Mouse (Mus musculus): ENCODE measurements around the gene Dtnbp1. TPM values are rescaled to one million over a fixed set of nuclear protein-coding genes. Genes with fewer than 3 reads are reported as not detected.

Dtnbp1 gene
- polyA plus RNA-seq, 1 experiment, result 107 TPM

DNA sequence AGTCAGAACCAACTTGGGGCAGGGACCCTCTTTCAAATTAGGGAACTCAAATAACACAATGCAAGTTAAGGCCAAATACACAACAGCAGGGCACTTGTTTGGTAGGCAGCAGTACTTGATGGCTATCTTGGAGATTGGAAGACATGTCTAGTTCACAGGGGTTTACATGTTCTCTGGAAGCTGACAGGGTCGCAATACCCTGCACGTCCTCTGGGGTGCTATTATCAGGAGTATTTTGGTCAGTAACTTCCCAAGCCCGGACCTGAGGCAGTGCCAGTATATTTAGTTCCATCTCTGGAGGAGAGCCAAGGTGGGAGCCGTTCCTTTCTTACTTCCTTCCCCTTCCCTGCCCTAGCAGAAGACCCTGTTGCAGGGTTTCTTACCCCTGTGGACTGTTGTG lies 86.0 kb downstream of the Dtnbp1 start:
- no peak overlapping the region for H3K4me3 ChIP-seq (ENCODE audit: insufficient read depth, low read length)
- H3K4me1 ChIP-seq (ENCODE audit: control insufficient read depth, insufficient read depth, low read length), result peaks cover 20% of the 10 kb centered on the region
- no peak overlapping the region for H3K27ac ChIP-seq (ENCODE audit: insufficient read depth, low read depth, low read length)
- TF ChIP-seq CTCF (IDR thresholded peaks at IDR 0.05; ENCODE audit: low read depth, low read length), result no peak
- no peak for TF ChIP-seq POLR2A (IDR thresholded peaks at IDR 0.05; ENCODE audit: borderline replicate concordance, low read depth, low read length)

DNA sequence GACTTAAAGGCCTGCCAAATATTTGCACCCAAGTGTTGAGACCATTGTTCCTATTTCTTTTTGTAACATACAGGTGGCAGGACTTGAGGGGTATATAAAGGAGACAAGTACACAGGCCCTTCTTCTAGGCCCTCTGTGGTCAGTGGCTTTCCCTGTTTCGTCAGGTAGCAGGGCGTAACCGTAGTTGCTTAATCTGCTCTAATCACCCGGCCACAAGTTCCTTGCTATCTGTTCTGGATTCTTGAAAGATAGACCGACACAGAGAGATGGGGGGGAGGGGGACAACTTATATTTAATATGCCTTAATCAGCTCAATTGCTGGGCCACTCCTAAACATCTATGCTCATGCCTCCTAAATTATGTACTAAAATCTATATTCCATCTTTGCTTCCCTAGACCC lies 86.6 kb downstream of the Dtnbp1 start:
- TF ChIP-seq CTCF (IDR thresholded peaks at IDR 0.05; ENCODE audit: low read depth, low read length) (no peak), POLR2A (IDR thresholded peaks at IDR 0.05; ENCODE audit: borderline replicate concordance, low read depth, low read length) (no peak)
- Histone ChIP-seq H3K4me1 (ENCODE audit: control insufficient read depth, insufficient read depth, low read length) (peaks cover 20% of the 10 kb centered on the region), H3K27ac (ENCODE audit: insufficient read depth, low read depth, low read length) (no peak overlapping the region), H3K4me3 (ENCODE audit: insufficient read depth, low read length) (no peak overlapping the region)

DNA sequence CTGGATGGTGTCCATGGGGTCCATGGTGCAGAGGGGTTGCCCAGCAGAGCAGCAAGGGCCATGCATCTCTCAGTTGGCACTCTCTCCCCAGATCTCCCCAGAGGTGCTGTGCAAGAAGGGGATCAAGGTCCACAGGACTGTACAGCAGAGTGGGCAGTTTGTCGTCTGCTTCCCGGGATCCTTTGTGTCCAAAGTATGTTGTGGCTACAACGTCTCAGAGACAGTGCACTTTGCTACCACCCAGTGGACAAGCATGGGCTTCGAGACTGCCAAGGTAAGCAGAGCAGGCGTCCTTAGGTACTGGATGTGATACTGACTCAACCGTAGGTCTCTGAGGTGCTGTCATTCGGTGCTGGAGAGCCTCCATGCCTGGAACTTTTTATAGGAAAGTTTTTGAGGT lies 88.4 kb downstream of the Dtnbp1 start:
- no peak overlapping the region for H3K27ac ChIP-seq (ENCODE audit: insufficient read depth, low read depth, low read length)
- TF ChIP-seq CTCF (IDR thresholded peaks at IDR 0.05; ENCODE audit: low read depth, low read length) (no peak), POLR2A (IDR thresholded peaks at IDR 0.05; ENCODE audit: borderline replicate concordance, low read depth, low read length) (no peak)
- peaks cover 9% of the 10 kb centered on the region for H3K4me1 ChIP-seq (ENCODE audit: control insufficient read depth, insufficient read depth, low read length)
- no peak overlapping the region for H3K4me3 ChIP-seq (ENCODE audit: insufficient read depth, low read length)

DNA sequence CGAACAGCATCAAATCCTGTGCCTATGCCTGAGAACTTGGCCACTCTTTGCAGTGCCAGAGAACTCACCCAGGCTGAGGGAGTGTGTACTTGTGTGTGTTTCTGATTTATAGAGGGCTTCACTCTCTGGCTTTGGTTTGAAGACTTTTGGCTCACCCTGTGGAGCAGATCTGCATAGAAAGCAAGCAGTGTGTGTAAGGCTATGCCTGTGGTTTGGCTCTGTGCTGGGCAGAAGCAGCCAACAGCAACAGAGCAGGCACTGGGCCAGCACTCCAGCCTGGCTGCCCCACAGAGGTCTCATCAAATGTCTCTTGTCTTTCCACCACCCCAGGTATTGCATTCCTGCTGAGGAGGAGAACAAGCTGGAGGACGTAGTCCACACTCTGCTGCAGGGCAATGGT lies 89.1 kb downstream of the Dtnbp1 start:
- Histone ChIP-seq H3K27ac (ENCODE audit: insufficient read depth, low read depth, low read length) (no peak overlapping the region), H3K4me1 (ENCODE audit: control insufficient read depth, insufficient read depth, low read length) (peaks cover 6% of the 10 kb centered on the region; the same call in 1 of the 2 replicates), H3K4me3 (ENCODE audit: insufficient read depth, low read length) (no peak overlapping the region)
- TF ChIP-seq POLR2A (IDR thresholded peaks at IDR 0.05; ENCODE audit: borderline replicate concordance, low read depth, low read length), result no peak
- TF ChIP-seq CTCF (IDR thresholded peaks at IDR 0.05; ENCODE audit: low read depth, low read length), result no peak

DNA sequence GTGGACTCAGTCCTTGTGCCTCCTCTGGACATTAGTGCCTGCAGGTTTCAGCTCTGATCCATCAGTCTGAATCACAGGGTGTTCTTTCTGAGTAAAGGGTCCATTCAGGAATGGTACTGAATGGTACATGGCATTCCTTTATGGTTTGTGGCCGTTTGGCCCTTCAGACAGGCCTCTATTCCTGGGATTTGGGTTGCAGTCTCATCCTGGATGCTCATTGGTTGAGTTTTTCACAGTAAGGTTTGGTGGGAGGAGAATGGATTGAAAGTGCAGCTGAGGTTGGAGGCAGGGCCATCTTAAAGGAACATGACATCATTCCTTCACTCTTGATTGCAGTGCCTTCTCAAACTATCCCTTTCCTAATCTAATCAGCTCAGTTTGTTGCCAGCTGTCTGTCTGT lies 93.2 kb downstream of the Dtnbp1 start:
- TF ChIP-seq POLR2A (IDR thresholded peaks at IDR 0.05; ENCODE audit: borderline replicate concordance, low read depth, low read length) (no peak), CTCF (IDR thresholded peaks at IDR 0.05; ENCODE audit: low read depth, low read length) (no peak)
- H3K4me3 ChIP-seq (ENCODE audit: insufficient read depth, low read length), result no peak overlapping the region
- no peak overlapping the region for H3K27ac ChIP-seq (ENCODE audit: insufficient read depth, low read depth, low read length)
- no peaks in the 10 kb centered on the region for H3K4me1 ChIP-seq (ENCODE audit: control insufficient read depth, insufficient read depth, low read length)

DNA sequence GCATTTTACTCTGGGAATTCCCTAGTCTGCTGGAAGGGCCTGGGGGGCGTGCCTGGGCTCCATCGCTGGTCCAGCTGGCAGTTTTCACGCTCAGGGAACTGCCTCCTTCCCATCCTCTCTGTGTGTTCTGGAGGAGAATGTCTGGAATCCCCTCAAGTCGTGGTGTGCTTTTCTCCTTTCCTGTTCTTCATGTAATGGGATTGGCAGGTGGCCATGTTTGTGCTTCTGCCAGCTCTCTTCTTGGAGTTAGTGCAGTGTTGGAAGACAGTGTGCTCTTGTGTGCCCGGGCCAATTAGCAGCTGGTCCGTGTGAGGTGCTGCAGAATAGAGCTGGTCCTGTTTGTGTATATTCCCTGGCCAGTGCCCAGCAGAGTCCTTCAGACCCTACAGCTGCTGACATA lies 94.2 kb downstream of the Dtnbp1 start:
- no peaks in the 10 kb centered on the region for H3K4me1 ChIP-seq (ENCODE audit: control insufficient read depth, insufficient read depth, low read length)

DNA sequence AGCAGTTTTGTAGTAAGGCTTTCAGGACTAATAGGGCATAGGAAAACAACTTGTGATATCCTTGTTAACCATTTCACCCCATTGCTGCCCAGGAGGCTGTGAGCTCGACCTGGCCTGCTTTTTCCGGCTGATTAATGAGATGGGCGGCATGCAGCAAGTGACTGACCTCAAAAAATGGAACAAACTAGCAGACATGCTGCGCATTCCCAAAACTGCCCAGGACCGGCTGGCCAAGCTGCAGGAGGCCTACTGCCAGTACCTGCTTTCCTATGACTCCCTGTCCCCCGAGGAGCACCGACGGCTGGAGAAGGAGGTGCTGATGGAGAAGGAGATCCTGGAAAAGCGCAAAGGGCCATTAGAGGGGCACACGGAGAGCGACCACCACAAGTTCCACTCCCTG lies 95.8 kb downstream of the Dtnbp1 start:
- TF ChIP-seq POLR2A (IDR thresholded peaks at IDR 0.05; ENCODE audit: borderline replicate concordance, low read depth, low read length) (no peak), CTCF (IDR thresholded peaks at IDR 0.05; ENCODE audit: low read depth, low read length) (no peak)
- H3K27ac ChIP-seq (ENCODE audit: insufficient read depth, low read depth, low read length), result no peak overlapping the region
- no peaks in the 10 kb centered on the region for H3K4me1 ChIP-seq (ENCODE audit: control insufficient read depth, insufficient read depth, low read length)
- H3K4me3 ChIP-seq (ENCODE audit: insufficient read depth, low read length), result no peak overlapping the region

More for the DNA sequence above, 94.2 kb downstream of the Dtnbp1 start:
- no peak for TF ChIP-seq CTCF (IDR thresholded peaks at IDR 0.05; ENCODE audit: low read depth, low read length)
- TF ChIP-seq POLR2A (IDR thresholded peaks at IDR 0.05; ENCODE audit: borderline replicate concordance, low read depth, low read length), result no peak
- no peak overlapping the region for H3K4me3 ChIP-seq (ENCODE audit: insufficient read depth, low read length)
- H3K27ac ChIP-seq (ENCODE audit: insufficient read depth, low read depth, low read length), result no peak overlapping the region

DNA sequence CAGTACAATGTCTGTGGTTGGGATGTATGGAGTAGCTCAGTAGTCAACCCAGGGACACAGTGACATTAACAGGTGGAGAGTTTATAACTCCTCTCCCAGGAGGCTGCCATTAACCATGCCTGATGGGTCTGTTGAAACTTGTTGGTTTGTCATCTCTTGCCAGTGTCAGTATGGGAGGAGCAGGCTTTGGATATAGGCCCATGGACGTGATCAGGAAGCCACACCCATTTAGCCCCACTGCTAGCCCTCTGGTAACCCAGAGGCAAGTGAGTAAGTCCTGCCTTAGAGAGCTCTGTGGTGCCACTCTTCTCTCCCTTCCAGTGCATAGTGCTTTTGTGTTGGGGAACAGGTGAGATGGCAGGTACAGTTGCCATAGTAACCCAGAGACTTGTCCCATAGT lies 97.7 kb downstream of the Dtnbp1 start:
- TF ChIP-seq POLR2A (IDR thresholded peaks at IDR 0.05; ENCODE audit: borderline replicate concordance, low read depth, low read length), result no peak
- TF ChIP-seq CTCF (IDR thresholded peaks at IDR 0.05; ENCODE audit: low read depth, low read length), result no peak
- Histone ChIP-seq H3K4me1 (ENCODE audit: control insufficient read depth, insufficient read depth, low read length) (no peaks in the 10 kb centered on the region), H3K27ac (ENCODE audit: insufficient read depth, low read depth, low read length) (no peak overlapping the region), H3K4me3 (ENCODE audit: insufficient read depth, low read length) (no peak overlapping the region)

DNA sequence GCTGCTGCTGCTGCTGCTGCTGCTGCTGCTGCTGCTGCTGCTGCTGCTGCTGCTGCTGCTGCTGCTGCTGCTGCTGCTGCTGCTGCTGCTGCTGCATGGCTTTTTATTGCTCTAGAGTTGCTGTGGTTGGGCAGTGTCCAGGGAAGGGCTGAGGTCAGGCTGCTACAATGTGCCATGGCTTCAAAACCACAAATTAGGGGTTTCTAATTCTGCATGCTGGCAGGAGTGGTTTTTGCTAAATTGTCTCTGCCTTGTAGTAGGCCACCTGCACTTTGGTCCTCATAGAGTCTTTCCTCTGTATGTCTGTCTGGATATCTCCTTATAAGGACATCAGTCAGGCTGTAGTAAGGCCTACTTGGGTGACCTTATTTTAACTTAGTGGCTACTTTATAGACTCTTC lies 98.5 kb downstream of the Dtnbp1 start:
- no peak for TF ChIP-seq POLR2A (IDR thresholded peaks at IDR 0.05; ENCODE audit: borderline replicate concordance, low read depth, low read length)
- no peak for TF ChIP-seq CTCF (IDR thresholded peaks at IDR 0.05; ENCODE audit: low read depth, low read length)
- Histone ChIP-seq H3K27ac (ENCODE audit: insufficient read depth, low read depth, low read length) (no peak overlapping the region), H3K4me1 (ENCODE audit: control insufficient read depth, insufficient read depth, low read length) (no peaks in the 10 kb centered on the region), H3K4me3 (ENCODE audit: insufficient read depth, low read length) (no peak overlapping the region)

DNA sequence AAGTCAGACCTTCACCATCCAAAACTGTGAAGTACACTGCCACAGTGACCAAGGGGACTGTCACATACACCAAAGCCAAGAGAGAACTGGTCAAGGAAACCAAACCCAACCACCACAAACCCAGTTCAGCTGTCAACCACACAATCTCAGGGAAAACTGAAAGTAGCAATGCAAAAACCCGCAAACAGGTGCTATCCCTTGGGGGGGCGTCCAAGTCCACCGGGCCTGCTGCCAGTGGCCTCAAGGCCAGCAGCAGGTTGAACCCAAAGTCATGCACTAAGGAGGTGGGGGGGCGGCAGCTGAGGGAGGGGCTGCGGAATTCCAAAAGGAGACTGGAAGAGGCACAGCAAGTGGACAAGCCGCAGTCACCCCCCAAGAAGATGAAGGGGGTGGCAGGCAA lies 99.6 kb downstream of the Dtnbp1 start:
- no peak overlapping the region for H3K4me3 ChIP-seq (ENCODE audit: insufficient read depth, low read length)
- TF ChIP-seq POLR2A (IDR thresholded peaks at IDR 0.05; ENCODE audit: borderline replicate concordance, low read depth, low read length) (no peak), CTCF (IDR thresholded peaks at IDR 0.05; ENCODE audit: low read depth, low read length) (no peak)
- H3K4me1 ChIP-seq (ENCODE audit: control insufficient read depth, insufficient read depth, low read length), result no peaks in the 10 kb centered on the region
- H3K27ac ChIP-seq (ENCODE audit: insufficient read depth, low read depth, low read length), result no peak overlapping the region

DNA sequence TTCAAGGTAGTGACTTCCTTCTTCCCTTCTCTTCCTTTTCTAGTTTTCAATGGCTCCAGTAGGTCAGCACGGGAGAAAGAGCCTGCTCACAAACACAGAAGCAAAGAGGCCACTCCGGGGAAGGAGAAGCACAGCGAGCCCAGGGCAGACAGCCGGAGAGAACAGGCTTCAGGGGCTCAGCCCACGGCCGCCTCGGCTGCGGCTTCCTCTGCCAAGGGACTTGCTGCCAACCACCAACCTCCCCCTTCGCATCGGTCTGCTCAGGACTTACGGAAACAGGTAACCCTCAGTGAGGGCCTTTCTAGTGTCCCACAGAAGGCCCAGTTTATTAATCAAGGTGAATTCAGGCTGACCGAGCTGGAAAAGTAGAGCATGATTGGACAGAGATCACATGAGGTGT lies 105.7 kb downstream of the Dtnbp1 start:
- Histone ChIP-seq H3K4me3 (ENCODE audit: insufficient read depth, low read length) (no peak overlapping the region), H3K4me1 (ENCODE audit: control insufficient read depth, insufficient read depth, low read length) (no peaks in the 10 kb centered on the region), H3K27ac (ENCODE audit: insufficient read depth, low read depth, low read length) (no peak overlapping the region)
- TF ChIP-seq CTCF (IDR thresholded peaks at IDR 0.05; ENCODE audit: low read depth, low read length) (no peak), POLR2A (IDR thresholded peaks at IDR 0.05; ENCODE audit: borderline replicate concordance, low read depth, low read length) (no peak)

Data from bone marrow macrophage, adult 2 months (primary cell).